Mouse (Mus musculus): ENCODE measurements around the gene Gsn. TPM values are rescaled to one million over a fixed set of nuclear protein-coding genes. Genes with fewer than 3 reads are reported as not detected.

Gene Gsn
- 129 and 138 TPM in 2 replicates for polyA plus RNA-seq (2015; fragmentation: Nextera tagmentation; extraction: Ambion mirVana)

DNA sequence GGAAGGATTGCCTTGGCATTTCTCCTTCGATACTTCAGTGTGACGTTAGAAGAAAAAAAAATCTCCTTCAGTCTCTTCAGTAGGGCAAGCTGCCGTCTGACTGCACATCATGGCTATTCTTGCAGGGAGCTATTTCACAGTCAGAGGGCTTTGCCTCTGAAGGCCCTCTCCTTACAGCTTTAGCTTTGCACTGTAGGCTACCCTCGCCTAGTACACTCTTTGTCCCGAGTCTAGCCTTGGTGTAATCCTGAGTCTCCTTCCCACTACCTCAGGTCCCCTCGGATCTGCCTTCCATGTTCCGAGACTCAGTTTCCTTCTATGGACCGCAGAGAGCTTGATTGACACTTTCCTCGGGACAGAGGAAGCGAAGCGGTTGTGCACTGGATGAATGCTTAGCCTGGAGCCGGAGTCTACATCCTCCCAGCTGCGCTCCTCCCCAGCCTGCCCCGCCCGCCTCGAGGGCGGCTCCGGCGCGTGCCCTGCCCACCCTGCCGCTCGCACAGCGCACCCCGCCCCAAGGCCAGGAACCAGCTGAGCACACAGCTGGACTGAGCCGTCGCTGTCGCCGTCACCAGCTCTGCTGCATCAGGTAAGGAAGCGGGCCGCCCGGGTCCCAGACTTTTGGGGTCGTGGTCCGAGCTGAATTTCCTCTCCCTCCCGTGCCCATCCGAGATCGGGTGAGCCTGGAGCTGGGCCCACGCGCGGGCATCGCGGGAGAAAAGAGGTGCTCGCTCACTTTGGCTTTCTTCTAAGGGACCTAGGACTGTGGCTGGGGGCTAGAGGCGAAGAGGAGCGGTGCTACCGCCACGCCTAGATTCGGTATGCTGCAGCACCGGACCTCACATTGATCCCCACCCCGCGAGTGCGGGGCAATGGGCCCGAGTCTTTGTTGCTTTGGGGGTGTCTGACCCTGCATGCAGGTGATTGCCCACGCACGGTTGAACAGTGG lies at the start of gene Gsn:
Gene Gsn (plus strand): TSS at position 496 of the 949 bp plus-strand sequence.
- no peaks in the 10 kb centered on the region; the same call in 1 of the 2 replicates for H3K36me3 ChIP-seq (ENCODE audit: control insufficient read depth, insufficient read depth)
- H3K9me3 ChIP-seq (ENCODE audit: control insufficient read depth), result no peaks in the 10 kb centered on the region
- TF ChIP-seq CTCF (IDR thresholded peaks at IDR 0.05; ENCODE audit: low read depth), result no peak
- no peaks in the 10 kb centered on the region for H3K27me3 ChIP-seq (replicated peaks; ENCODE audit: control insufficient read depth, insufficient read depth, low read length)
- H3K4me3 ChIP-seq (ENCODE audit: low read depth, low read length), result peak within 1 kb of the TSS; percentile 49
- H3K9ac ChIP-seq (ENCODE audit: low read depth, low read length), result peak within 1 kb of the TSS; percentile 43
- H3K4me1 ChIP-seq (replicated peaks; ENCODE audit: control insufficient read depth, insufficient read depth, low read length), result peaks cover 8% of the 10 kb centered on the region; the same call in 1 of the 2 replicates
- ATAC-seq, result peak; percentile 95
- peak within 1 kb of the TSS; percentile 76 for H3K4me2 ChIP-seq (replicated peaks; ENCODE audit: low read depth)
- 4% methylated on average over 54 of the region's 54 CpGs for WGBS
- no peak within 1 kb of the TSS for H3K27ac ChIP-seq (ENCODE audit: low read depth, low read length)

DNA sequence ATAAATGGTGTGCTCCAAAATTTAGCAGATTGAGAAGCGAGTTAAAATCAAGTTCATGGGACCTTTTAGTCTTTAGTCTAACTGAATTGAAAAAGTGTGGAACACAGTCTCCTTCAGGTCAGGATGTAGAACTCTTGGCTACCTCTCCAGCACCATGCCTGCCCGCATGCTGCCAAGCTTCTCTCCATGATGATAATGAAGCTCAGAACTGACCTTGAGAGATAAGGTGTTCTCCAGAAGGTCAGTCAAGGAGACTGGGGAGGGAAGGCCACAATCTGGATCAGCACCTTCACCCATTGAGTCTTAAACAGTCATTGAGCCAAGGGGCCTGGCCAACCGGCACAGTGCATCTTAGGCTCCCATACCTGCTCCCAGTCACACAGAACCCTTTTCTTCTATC lies 49.4 kb upstream of the Gsn start:
- no peaks in the 10 kb centered on the region for H3K36me3 ChIP-seq (ENCODE audit: control insufficient read depth, insufficient read depth)
- H3K4me3 ChIP-seq (ENCODE audit: low read depth, low read length), result no peak overlapping the region
- 82% methylated on average over 3 of the region's 3 CpGs for WGBS
- TF ChIP-seq CTCF (IDR thresholded peaks at IDR 0.05; ENCODE audit: low read depth), result no peak
- no peak overlapping the region for H3K27ac ChIP-seq (ENCODE audit: low read depth, low read length)
- no peak overlapping the region for H3K4me2 ChIP-seq (replicated peaks; ENCODE audit: low read depth)
- no peaks in the 10 kb centered on the region for H3K9me3 ChIP-seq (ENCODE audit: control insufficient read depth)
- H3K27me3 ChIP-seq (replicated peaks; ENCODE audit: control insufficient read depth, insufficient read depth, low read length), result no peaks in the 10 kb centered on the region
- no peaks in the 10 kb centered on the region for H3K4me1 ChIP-seq (replicated peaks; ENCODE audit: control insufficient read depth, insufficient read depth, low read length)
- no peak for ATAC-seq
- no peak overlapping the region for H3K9ac ChIP-seq (ENCODE audit: low read depth, low read length)

DNA sequence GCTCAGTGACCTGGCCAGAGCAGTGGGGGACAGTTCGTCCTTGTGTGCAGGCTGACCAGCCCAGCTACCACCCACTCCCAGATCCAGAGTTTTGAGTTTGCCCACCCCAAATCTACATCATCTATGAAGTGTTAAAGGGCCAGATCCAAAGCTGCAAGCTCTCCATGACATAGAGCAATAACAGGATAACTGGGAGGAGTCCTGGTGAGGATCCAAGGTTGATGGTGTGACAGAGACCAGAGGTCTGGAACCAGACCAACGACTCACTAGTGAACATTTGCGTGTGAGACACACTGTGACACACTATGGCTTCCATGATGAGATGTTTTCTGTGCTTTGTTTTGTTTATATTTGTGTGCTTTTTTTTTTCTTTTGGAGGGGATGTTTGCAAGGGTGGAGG lies 48.1 kb upstream of the Gsn start:
- Histone ChIP-seq H3K4me2 (replicated peaks; ENCODE audit: low read depth) (no peak overlapping the region), H3K9ac (ENCODE audit: low read depth, low read length) (no peak overlapping the region), H3K36me3 (ENCODE audit: control insufficient read depth, insufficient read depth) (no peaks in the 10 kb centered on the region), H3K4me3 (ENCODE audit: low read depth, low read length) (no peak overlapping the region), H3K4me1 (replicated peaks; ENCODE audit: control insufficient read depth, insufficient read depth, low read length) (no peaks in the 10 kb centered on the region), H3K9me3 (ENCODE audit: control insufficient read depth) (no peaks in the 10 kb centered on the region), H3K27ac (ENCODE audit: low read depth, low read length) (no peak overlapping the region), H3K27me3 (replicated peaks; ENCODE audit: control insufficient read depth, insufficient read depth, low read length) (no peaks in the 10 kb centered on the region)
- ATAC-seq, result no peak; the same call in 1 of the 2 replicates
- no peak for TF ChIP-seq CTCF (IDR thresholded peaks at IDR 0.05; ENCODE audit: low read depth)
- WGBS, result 70% methylated on average over 3 of the region's 3 CpGs

DNA sequence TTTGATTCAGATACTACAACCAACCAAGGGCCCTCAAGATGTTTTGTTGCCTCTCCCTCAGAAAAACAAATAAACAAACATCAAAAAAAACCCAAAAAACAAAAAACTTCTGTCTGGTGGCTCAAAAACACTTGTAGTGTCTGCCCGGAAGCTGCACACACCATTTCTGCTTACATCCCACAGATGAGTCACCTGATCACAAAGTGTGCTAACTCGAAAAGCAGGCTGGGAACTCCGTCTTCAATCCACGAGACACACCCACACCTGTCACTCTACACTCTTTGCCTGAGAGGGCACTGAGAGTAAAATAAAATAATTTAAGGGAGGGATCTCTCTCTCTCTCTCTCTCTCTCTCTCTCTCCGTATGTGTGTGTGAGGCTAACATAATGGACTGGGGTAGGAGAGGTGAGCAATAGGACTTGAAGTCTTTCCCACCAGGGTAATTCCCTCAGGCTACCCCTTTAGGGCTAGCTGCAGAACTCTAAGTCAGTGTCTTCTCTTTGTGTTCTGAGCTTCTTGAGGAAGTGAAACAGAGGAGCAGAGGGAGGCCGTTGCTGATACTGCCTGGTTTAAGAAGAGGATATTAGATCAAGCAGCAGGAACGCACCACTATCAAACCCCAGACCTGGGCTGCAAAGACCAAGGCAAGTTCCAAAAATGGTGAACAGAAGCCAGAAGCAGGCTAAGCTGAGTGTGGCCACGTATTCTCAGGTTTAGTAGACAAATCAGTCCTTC lies 47.1 kb upstream of the Gsn start:
- no peak for ATAC-seq
- Histone ChIP-seq H3K27me3 (replicated peaks; ENCODE audit: control insufficient read depth, insufficient read depth, low read length) (no peaks in the 10 kb centered on the region), H3K27ac (ENCODE audit: low read depth, low read length) (no peak overlapping the region)

DNA sequence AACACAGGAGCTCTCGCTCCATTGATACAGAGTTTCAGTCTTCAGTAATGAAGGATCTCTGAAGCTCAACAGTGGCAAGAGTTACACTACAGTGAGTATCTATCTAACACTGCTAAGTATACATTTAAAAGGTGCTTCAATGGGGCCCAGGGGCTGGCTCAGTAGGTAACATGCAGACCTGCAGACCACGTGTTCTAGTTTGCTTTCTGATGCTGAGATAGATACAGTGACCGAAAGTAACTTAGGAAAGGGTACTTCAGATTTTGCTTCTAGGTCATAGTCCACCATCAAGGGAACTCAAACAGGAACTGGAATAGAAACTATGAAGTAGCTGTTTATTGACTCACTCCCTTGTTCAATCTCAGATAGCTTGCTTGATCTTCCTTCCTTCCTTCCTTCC lies 44.5 kb upstream of the Gsn start:
- no peak overlapping the region for H3K4me2 ChIP-seq (replicated peaks; ENCODE audit: low read depth)
- WGBS, result 40% methylated on average over 3 of the region's 3 CpGs
- no peak overlapping the region for H3K9ac ChIP-seq (ENCODE audit: low read depth, low read length)
- no peak overlapping the region for H3K27ac ChIP-seq (ENCODE audit: low read depth, low read length)
- H3K27me3 ChIP-seq (replicated peaks; ENCODE audit: control insufficient read depth, insufficient read depth, low read length), result no peaks in the 10 kb centered on the region
- ATAC-seq, result peak; percentile 55
- no peaks in the 10 kb centered on the region for H3K4me1 ChIP-seq (replicated peaks; ENCODE audit: control insufficient read depth, insufficient read depth, low read length)
- no peaks in the 10 kb centered on the region for H3K9me3 ChIP-seq (ENCODE audit: control insufficient read depth)
- H3K4me3 ChIP-seq (ENCODE audit: low read depth, low read length), result no peak overlapping the region
- no peaks in the 10 kb centered on the region for H3K36me3 ChIP-seq (ENCODE audit: control insufficient read depth, insufficient read depth)
- no peak for TF ChIP-seq CTCF (IDR thresholded peaks at IDR 0.05; ENCODE audit: low read depth)

More for the DNA sequence above, 47.1 kb upstream of the Gsn start:
- Histone ChIP-seq H3K4me1 (replicated peaks; ENCODE audit: control insufficient read depth, insufficient read depth, low read length) (no peaks in the 10 kb centered on the region), H3K36me3 (ENCODE audit: control insufficient read depth, insufficient read depth) (no peaks in the 10 kb centered on the region), H3K9me3 (ENCODE audit: control insufficient read depth) (no peaks in the 10 kb centered on the region), H3K4me2 (replicated peaks; ENCODE audit: low read depth) (no peak overlapping the region), H3K9ac (ENCODE audit: low read depth, low read length) (no peak overlapping the region), H3K4me3 (ENCODE audit: low read depth, low read length) (no peak overlapping the region)
- TF ChIP-seq CTCF (IDR thresholded peaks at IDR 0.05; ENCODE audit: low read depth), result no peak
- 61% methylated on average over 8 of the region's 8 CpGs for WGBS

DNA sequence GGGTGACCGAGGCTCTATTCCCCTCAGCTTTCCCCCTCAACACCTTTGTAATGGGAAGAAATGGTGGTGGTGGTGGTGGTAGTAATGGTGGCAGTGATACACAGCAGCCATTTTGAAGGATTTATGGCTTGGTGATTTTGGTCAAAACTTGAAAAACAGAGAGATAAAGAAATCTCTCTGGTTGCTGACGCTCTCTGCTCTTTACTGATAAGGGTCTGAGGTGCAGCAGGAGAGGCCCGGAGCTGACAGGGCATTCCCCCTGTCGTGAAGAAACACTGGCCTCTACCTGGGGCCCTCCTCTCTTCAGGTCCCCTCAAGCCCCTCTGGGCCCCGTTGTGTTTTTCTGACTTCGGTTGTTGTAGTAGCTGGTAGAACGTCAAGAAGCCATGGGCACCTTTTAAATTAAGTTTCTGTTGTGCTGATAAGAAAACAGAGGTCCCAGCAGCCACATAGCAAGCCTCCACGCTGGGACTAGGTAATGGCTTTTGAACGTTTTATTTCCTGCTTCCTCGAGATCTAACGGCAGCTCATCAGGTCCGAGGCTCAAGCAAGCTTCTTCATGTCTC lies 42.8 kb upstream of the Gsn start:
- H3K9me3 ChIP-seq (ENCODE audit: control insufficient read depth), result no peaks in the 10 kb centered on the region

More for the DNA sequence above, 42.8 kb upstream of the Gsn start:
- H3K4me3 ChIP-seq (ENCODE audit: low read depth, low read length), result no peak overlapping the region
- no peaks in the 10 kb centered on the region for H3K36me3 ChIP-seq (ENCODE audit: control insufficient read depth, insufficient read depth)
- WGBS, result 36% methylated on average over 12 of the region's 12 CpGs
- no peak for TF ChIP-seq CTCF (IDR thresholded peaks at IDR 0.05; ENCODE audit: low read depth)
- H3K4me1 ChIP-seq (replicated peaks; ENCODE audit: control insufficient read depth, insufficient read depth, low read length), result no peaks in the 10 kb centered on the region
- no peak overlapping the region for H3K9ac ChIP-seq (ENCODE audit: low read depth, low read length)
- H3K27ac ChIP-seq (ENCODE audit: low read depth, low read length), result peak overlapping the region; percentile 28; the same call in 1 of the 2 replicates
- H3K27me3 ChIP-seq (replicated peaks; ENCODE audit: control insufficient read depth, insufficient read depth, low read length), result no peaks in the 10 kb centered on the region
- peak; percentile 52; the same call in 1 of the 2 replicates for ATAC-seq
- 0 out of 2 replicates have a peak overlapping the region, but pooled peaks have one; percentile 1 for H3K4me2 ChIP-seq (replicated peaks; ENCODE audit: low read depth)
